Mouse (Mus musculus): ENCODE data around the gene 0610010K14Rik.

- TF ChIP-seq CTCF (IDR thresholded peaks at IDR 0.05; ENCODE audit: extremely low read depth, insufficient read depth, insufficient read length, insufficient replicate concordance) (no peak), POLR2A (IDR thresholded peaks at IDR 0.05; ENCODE audit: low read depth, low read length) (peak; percentile 64)
These were observed 2.0 kb upstream of the 0610010K14Rik start, which contains the start of the genes Gm21988 and Rnasek for GRCm38 (mm10) chr11:70239541-70240279.

All from spleen, adult 2 months (tissue).